Mouse (Mus musculus): ENCODE measurements around the gene Dgki. TPM values are rescaled to one million over a fixed set of nuclear protein-coding genes. Genes with fewer than 3 reads are reported as not detected.
A peak's percentile ranks its signal among the peaks of the same experiment; 100 is the strongest.

Gene Dgki
- total and polyA plus RNA-seq, 2 experiments from 2014 or later = 4.5 to 20.1 TPM

- Histone ChIP-seq H3K4me3 (ENCODE audit: low read length) (no peak overlapping the region), H3K9me3 (ENCODE audit: low read length) (no peaks in the 10 kb centered on the region), H3K9ac (replicated peaks; ENCODE audit: low read length) (no peak overlapping the region), H3K27ac (no peak overlapping the region), H3K4me2 (ENCODE audit: low read depth, low read length) (no peak overlapping the region), H3K4me1 (ENCODE audit: insufficient read depth, low read length) (no peaks in the 10 kb centered on the region), H3K36me3 (ENCODE audit: insufficient read depth, low read length) (no peaks in the 10 kb centered on the region), H3K27me3 (ENCODE audit: insufficient read depth, low read length) (no peaks in the 10 kb centered on the region)
- 96% methylated on average over 4 of the region's 4 CpGs for WGBS
- DNase-seq (ENCODE audit: low spot score) (no peak), ATAC-seq (no peak)
- TF ChIP-seq CTCF (IDR thresholded peaks at IDR 0.05; ENCODE audit: low read depth) = no peak
Observed at GRCm38 (mm10) chr6:37147431-37148022, 152.5 kb downstream of the Dgki start.

- no peak for DNase-seq (ENCODE audit: low spot score)
- no peak overlapping the region for H3K4me3 ChIP-seq (ENCODE audit: low read length)
- TF ChIP-seq CTCF (IDR thresholded peaks at IDR 0.05; ENCODE audit: low read depth) = no peak
- no peak overlapping the region for H3K4me2 ChIP-seq (ENCODE audit: low read depth, low read length)
- no peak overlapping the region; the same call in 1 of the 2 replicates for H3K27ac ChIP-seq
- H3K9me3 ChIP-seq (ENCODE audit: low read length) = no peaks in the 10 kb centered on the region
- 61% methylated on average over 4 of the region's 4 CpGs for whole genome bisulfite sequencing
- no peaks in the 10 kb centered on the region for H3K36me3 ChIP-seq (ENCODE audit: insufficient read depth, low read length)
- no peaks in the 10 kb centered on the region for H3K27me3 ChIP-seq (ENCODE audit: insufficient read depth, low read length)
- peak; percentile 63; the same call in 1 of the 2 replicates for ATAC-seq
- no peak overlapping the region for H3K9ac ChIP-seq (replicated peaks; ENCODE audit: low read length)
- H3K4me1 ChIP-seq (ENCODE audit: insufficient read depth, low read length) = no peaks in the 10 kb centered on the region
Observed at GRCm38 (mm10) chr6:37143867-37144163, 156.2 kb downstream of the Dgki start.

DNA sequence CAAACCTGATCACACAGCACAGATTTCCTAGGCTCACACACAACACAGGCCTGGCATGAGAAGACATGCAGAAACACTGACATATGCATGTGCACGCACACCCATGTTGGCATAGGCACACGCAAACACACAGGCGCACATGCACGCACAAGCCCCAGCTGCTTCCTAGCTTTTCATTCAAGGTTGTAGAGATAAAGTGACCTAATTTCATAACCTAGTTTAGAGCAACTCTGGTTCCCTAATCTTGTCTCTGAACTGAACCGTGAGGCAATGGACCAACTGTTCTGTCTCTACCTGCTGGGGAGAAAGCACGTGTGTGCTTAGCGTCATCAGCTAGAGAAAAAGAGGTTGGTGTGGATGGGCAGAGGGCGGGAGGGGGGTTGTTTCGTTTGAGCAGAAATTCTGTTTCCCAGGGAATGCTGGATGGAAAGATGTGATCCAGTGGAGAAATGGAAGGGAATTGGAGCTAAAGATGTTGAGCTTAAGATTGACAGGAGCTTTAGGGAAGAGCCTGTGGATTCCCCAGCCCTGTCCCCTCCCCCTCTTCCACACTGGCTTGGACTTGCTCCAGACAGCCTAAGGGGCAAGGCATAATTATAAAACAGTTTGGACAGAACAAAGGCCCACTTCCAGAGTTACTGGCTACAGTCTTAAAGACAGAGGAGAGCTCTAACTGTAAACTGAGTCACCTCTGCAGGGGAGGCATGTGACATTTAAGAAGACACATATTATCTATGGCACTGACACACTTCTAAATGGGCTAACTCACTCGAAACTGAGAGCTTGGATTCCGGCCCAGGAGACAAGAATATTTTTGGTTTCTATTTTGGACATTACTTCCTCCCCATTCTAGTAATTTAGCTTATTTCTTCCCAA, 156.8 kb downstream of the Dgki start:
- Histone ChIP-seq H3K9ac (replicated peaks; ENCODE audit: low read length) (no peak overlapping the region), H3K9me3 (ENCODE audit: low read length) (no peaks in the 10 kb centered on the region), H3K4me3 (ENCODE audit: low read length) (no peak overlapping the region), H3K4me1 (ENCODE audit: insufficient read depth, low read length) (no peaks in the 10 kb centered on the region), H3K36me3 (ENCODE audit: insufficient read depth, low read length) (no peaks in the 10 kb centered on the region), H3K27me3 (ENCODE audit: insufficient read depth, low read length) (no peaks in the 10 kb centered on the region), H3K27ac (peak overlapping the region; percentile 43; the same call in 1 of the 2 replicates), H3K4me2 (ENCODE audit: low read depth, low read length) (no peak overlapping the region)
- ATAC-seq = peak; percentile 86
- 68% methylated on average over 11 of the region's 11 CpGs for WGBS
- peak; percentile 48 for DNase-seq (ENCODE audit: low spot score)
- no peak for TF ChIP-seq CTCF (IDR thresholded peaks at IDR 0.05; ENCODE audit: low read depth)

DNA sequence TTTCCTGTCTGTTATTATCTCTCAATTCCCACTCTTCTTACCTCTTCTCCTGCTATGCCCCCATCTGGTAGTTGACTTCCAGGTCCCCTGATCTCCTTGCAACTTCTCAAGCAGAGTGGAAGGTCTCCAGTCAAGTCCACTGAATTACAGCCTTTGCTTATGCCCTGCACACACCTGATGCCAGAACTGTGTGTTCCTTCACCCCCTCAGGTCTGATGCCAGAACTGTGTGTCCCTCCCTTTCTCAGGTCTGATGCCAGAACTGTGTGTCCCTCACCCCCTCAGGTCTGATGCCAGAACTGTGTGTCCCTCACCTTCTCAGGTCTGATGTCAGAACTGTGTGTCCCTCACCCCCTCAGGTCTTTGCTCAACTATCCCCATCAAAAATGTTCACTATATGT, 161.2 kb downstream of the Dgki start:
- ATAC-seq (no peak), DNase-seq (ENCODE audit: low spot score) (no peak)
- no peaks in the 10 kb centered on the region for H3K36me3 ChIP-seq (ENCODE audit: insufficient read depth, low read length)
- H3K27ac ChIP-seq = no peak overlapping the region
- H3K27me3 ChIP-seq (ENCODE audit: insufficient read depth, low read length) = no peaks in the 10 kb centered on the region
- no peak overlapping the region for H3K4me3 ChIP-seq (ENCODE audit: low read length)
- TF ChIP-seq CTCF (IDR thresholded peaks at IDR 0.05; ENCODE audit: low read depth) = no peak
- no peaks in the 10 kb centered on the region for H3K4me1 ChIP-seq (ENCODE audit: insufficient read depth, low read length)
- no peak overlapping the region for H3K4me2 ChIP-seq (ENCODE audit: low read depth, low read length)
- H3K9ac ChIP-seq (replicated peaks; ENCODE audit: low read length) = no peak overlapping the region
- H3K9me3 ChIP-seq (ENCODE audit: low read length) = no peaks in the 10 kb centered on the region

DNA sequence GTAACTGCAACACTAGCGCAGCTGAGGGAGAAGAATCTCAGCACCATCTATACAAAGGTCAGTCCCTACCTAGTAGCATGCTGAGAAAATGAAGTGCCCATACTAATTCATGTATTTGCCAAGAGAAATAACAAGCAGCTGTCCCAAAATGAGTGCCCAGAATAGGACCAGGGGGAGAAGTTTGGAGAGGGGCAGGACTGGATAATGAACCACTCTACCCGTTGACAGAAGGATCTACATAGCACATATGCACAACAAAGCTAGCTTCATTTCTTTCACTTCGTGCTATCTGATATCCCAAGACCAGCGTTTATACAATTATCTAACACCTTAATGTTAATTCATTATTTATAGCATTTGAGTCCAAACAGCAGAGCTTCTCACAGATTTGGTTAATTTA, 168.7 kb downstream of the Dgki start:
- H3K36me3 ChIP-seq (ENCODE audit: insufficient read depth, low read length) = no peaks in the 10 kb centered on the region
- TF ChIP-seq CTCF (IDR thresholded peaks at IDR 0.05; ENCODE audit: low read depth) = no peak
- H3K4me1 ChIP-seq (ENCODE audit: insufficient read depth, low read length) = no peaks in the 10 kb centered on the region
- WGBS = 66% methylated on average over 4 of the region's 4 CpGs
- H3K9me3 ChIP-seq (ENCODE audit: low read length) = no peaks in the 10 kb centered on the region
- H3K9ac ChIP-seq (replicated peaks; ENCODE audit: low read length) = no peak overlapping the region
- no peaks in the 10 kb centered on the region for H3K27me3 ChIP-seq (ENCODE audit: insufficient read depth, low read length)
- no peak overlapping the region for H3K4me3 ChIP-seq (ENCODE audit: low read length)
- ATAC-seq (no peak), DNase-seq (ENCODE audit: low spot score) (no peak)
- H3K27ac ChIP-seq = no peak overlapping the region
- no peak overlapping the region for H3K4me2 ChIP-seq (ENCODE audit: low read depth, low read length)

GRCm38 (mm10) chr6:37120417-37121154, 179.4 kb downstream of the Dgki start:
- no peaks in the 10 kb centered on the region for H3K27me3 ChIP-seq (ENCODE audit: insufficient read depth, low read length)
- no peak for TF ChIP-seq CTCF (IDR thresholded peaks at IDR 0.05; ENCODE audit: low read depth)
- no peaks in the 10 kb centered on the region for H3K4me1 ChIP-seq (ENCODE audit: insufficient read depth, low read length)
- no peak overlapping the region for H3K4me3 ChIP-seq (ENCODE audit: low read length)
- WGBS = 90% methylated on average over 19 of the region's 19 CpGs
- ATAC-seq = no peak
- no peaks in the 10 kb centered on the region for H3K9me3 ChIP-seq (ENCODE audit: low read length)
- DNase-seq (ENCODE audit: low spot score) = no peak
- H3K9ac ChIP-seq (replicated peaks; ENCODE audit: low read length) = no peak overlapping the region
- no peaks in the 10 kb centered on the region for H3K36me3 ChIP-seq (ENCODE audit: insufficient read depth, low read length)
- H3K4me2 ChIP-seq (ENCODE audit: low read depth, low read length) = no peak overlapping the region
- no peak overlapping the region for H3K27ac ChIP-seq

All from hindbrain, postnatal 0 days (tissue).